Mouse (Mus musculus) myocyte (in vitro differentiated cells): ENCODE measurements around the gene Zbtb8os.

Source experiments
- MAX ChIP-seq: IDR thresholded peaks from one replicate; pipeline ENCODE4 v1.6.1; 2011; ENCODE audit warnings: low read depth, mild to moderate bottlenecking, control low read depth
- POLR2A ChIP-seq: IDR thresholded peaks from one replicate; pipeline ENCODE4 v1.6.1; 2011; ENCODE audit warnings: low read depth, mild to moderate bottlenecking, control low read depth, moderate library complexity; ENCODE audit not compliant: insufficient read length
- USF1 ChIP-seq: IDR thresholded peaks from one replicate; pipeline ENCODE4 v1.6.1; 2011; ENCODE audit warnings: low read depth, mild to moderate bottlenecking, control low read depth, moderate library complexity

DNA sequence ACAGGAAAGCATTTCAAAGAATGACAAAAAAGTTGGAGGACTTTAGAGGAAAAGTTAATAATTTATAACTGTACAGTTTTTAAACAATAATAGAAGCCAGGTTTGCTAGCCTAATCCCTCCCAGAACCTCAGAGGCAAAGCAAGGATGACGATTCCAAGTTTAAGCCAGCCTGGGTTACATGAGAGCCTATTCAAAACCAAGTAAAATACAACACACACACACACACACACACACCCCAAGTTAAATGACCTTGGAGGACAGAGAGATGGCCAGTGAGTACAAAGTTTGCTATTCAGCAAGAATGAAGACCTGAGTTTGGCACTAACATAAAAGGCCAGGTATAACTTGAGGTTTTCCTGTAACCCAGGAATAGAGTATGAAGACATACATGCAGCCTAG is 9.3 kb upstream of the Zbtb8os start:
- TF ChIP-seq POLR2A (no peak), USF1 (no peak), MAX (no peak)
